In the genomic region with DNA sequence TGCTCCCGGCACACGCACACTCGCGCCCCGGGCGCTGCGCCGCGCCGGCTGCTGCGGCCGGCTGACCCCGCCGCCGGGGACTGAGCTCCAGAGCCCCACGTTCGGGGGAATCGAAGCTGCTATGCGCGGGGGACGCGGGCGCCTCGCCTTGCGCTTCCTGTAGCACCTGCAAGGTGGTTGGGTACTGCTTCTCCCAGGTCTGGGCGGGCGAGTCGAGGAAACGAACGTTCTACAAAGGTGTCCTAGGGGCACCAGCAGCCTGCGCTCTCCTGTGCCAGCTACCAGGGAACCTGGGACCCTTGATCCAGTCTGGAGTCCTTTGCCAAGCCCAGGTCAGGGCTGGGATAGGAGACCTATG, we compare ENCODE assay signal across 9 mouse cellular contexts. TPM values are rescaled to one million over a fixed set of nuclear protein-coding genes. Genes with fewer than 3 reads are reported as not detected.
DNase-seq lines count a peak whose midpoint lies in the region; ATAC-seq and TF ChIP-seq lines count a peak whose summit lies in the region.
"Had no signal": no experiment of that assay in that cellular context is flagged by ENCODE, and none has a peak within 500 bp of the region (broad histone marks: within the 10 kb centered on the region; RNA-seq: fewer than 3 reads in every experiment).

No protein-coding gene starts in this region.

- TF ChIP-seq CTCF in kidney, adult 2 months (conservative IDR thresholded peaks at IDR 0.05; ENCODE audit: insufficient read depth, insufficient read length, low read depth, low read length) = no peak
- TF ChIP-seq CTCF in cortical plate, adult 2 months (IDR thresholded peaks at IDR 0.05; ENCODE audit: extremely low read depth, insufficient read depth, low read length) = no peak

- no peaks in the 10 kb centered on the region for H3K4me1 ChIP-seq in kidney, adult 2 months (ENCODE audit: control insufficient read depth, insufficient read depth, low read length)
- H3K4me1 ChIP-seq in cortical plate, adult 2 months (ENCODE audit: control insufficient read depth, insufficient read depth, low read length) = peaks cover 8% of the 10 kb centered on the region
- H3K4me1 ChIP-seq in hindbrain, embryonic 14.5 days (replicated peaks; ENCODE audit: control insufficient read depth, insufficient read depth, low read length) = peaks cover 25% of the 10 kb centered on the region; the same call in 1 of the 2 replicates
- H3K4me1 ChIP-seq in midbrain, embryonic 14.5 days (ENCODE audit: control insufficient read depth, insufficient read depth, low read length) = peaks cover 11% of the 10 kb centered on the region; the same call in 1 of the 2 replicates
- H3K4me1 ChIP-seq: megakaryocyte, embryonic 14.5 days had no signal

- no peaks in the 10 kb centered on the region for H3K9me3 ChIP-seq in hindbrain, embryonic 14.5 days (ENCODE audit: control insufficient read depth, low read length)
- H3K9me3 ChIP-seq in midbrain, embryonic 14.5 days (ENCODE audit: control insufficient read depth, low read length) = no peaks in the 10 kb centered on the region
- H3K9me3 ChIP-seq: megakaryocyte, embryonic 14.5 days had no signal

- H3K4me3 ChIP-seq in kidney, adult 2 months (ENCODE audit: insufficient read depth, low read depth, low read length) = 0 out of 2 replicates have a peak overlapping the region, but pooled peaks have one; percentile 18
- peak overlapping the region; percentile 87 for H3K4me3 ChIP-seq in cortical plate, adult 2 months (ENCODE audit: insufficient read depth, low read length)
- H3K4me3 ChIP-seq in hindbrain, embryonic 14.5 days (replicated peaks; ENCODE audit: low read length) = peak overlapping the region; percentile 57
- peak overlapping the region; percentile 64 for H3K4me3 ChIP-seq in midbrain, embryonic 14.5 days (replicated peaks; ENCODE audit: low read depth, low read length)
- H3K4me3 ChIP-seq: megakaryocyte, embryonic 14.5 days had no signal

- intact Hi-C loops in left cerebral cortex, postnatal 36 days (cut with DNase I) = loop anchor here (5.0 kb wide), 4 partner anchors 45 to 305 kb away; no protein-coding TSS in a partner anchor

- no peak; the same call in none of the 2 replicates for ATAC-seq in hindbrain, embryonic 14.5 days (ENCODE audit: low FRiP score)
- no peak for ATAC-seq in midbrain, embryonic 14.5 days (ENCODE audit: low FRiP score, low TSS enrichment)

- H3K4me2 ChIP-seq in hindbrain, embryonic 14.5 days (replicated peaks) = peak overlapping the region; percentile 70
- H3K4me2 ChIP-seq in midbrain, embryonic 14.5 days (ENCODE audit: low read length) = peak overlapping the region; percentile 86

- no peaks in the 10 kb centered on the region; the same call in 1 of the 2 replicates for H3K27me3 ChIP-seq in kidney, adult 2 months (replicated peaks; ENCODE audit: control insufficient read depth, insufficient read depth, low read length)
- H3K27me3 ChIP-seq in hindbrain, embryonic 14.5 days (ENCODE audit: control insufficient read depth, insufficient read depth, low read length) = peaks cover 32% of the 10 kb centered on the region
- peaks cover 30% of the 10 kb centered on the region for H3K27me3 ChIP-seq in midbrain, embryonic 14.5 days (ENCODE audit: control insufficient read depth, insufficient read depth, low read length)

- no peaks in the 10 kb centered on the region for H3K36me3 ChIP-seq in kidney, adult 2 months (ENCODE audit: control insufficient read depth, insufficient read depth, low read length)
- H3K36me3 ChIP-seq in hindbrain, embryonic 14.5 days (replicated peaks; ENCODE audit: control insufficient read depth, insufficient read depth) = no peaks in the 10 kb centered on the region
- H3K36me3 ChIP-seq in midbrain, embryonic 14.5 days (ENCODE audit: control insufficient read depth, insufficient read depth, low read length) = no peaks in the 10 kb centered on the region

- DNase-seq in kidney, adult 2 months = no peak
- no peak for DNase-seq in kidney, adult 18-20 months
- DNase-seq in hindbrain, embryonic 14.5 days (ENCODE audit: low spot score) = peak; percentile 40
- DNase-seq in midbrain, embryonic 14.5 days = no peak
- DNase-seq in adipocyte (ENCODE audit: low spot score) = no peak
- no peak for DNase-seq in left cerebral cortex, postnatal 36 days (ENCODE audit: low spot score in 2 of 2)
- DNase-seq in yolk sac, embryonic 10.5 days (ENCODE audit: low spot score) = no peak

- TF ChIP-seq POLR2A in kidney, adult 2 months (IDR thresholded peaks at IDR 0.05; ENCODE audit: low read depth, low read length) = no peak
- no peak for TF ChIP-seq POLR2A in cortical plate, adult 2 months (IDR thresholded peaks at IDR 0.05; ENCODE audit: extremely low read depth, insufficient read depth, low read length)

- 1% methylated on average over 30 of the region's 31 CpGs for WGBS in kidney, adult 2 months
- 0% methylated on average over 20 of the region's 31 CpGs for WGBS in hindbrain, embryonic 14.5 days
- under 1% methylated on average over 31 of the region's 31 CpGs for WGBS in midbrain, embryonic 14.5 days

- no peak overlapping the region for H3K27ac ChIP-seq in kidney, adult 2 months (ENCODE audit: insufficient read depth, low read depth, low read length)
- H3K27ac ChIP-seq in cortical plate, adult 2 months (ENCODE audit: insufficient read depth, low read length) = peak overlapping the region; percentile 92
- H3K27ac ChIP-seq in hindbrain, embryonic 14.5 days = peak overlapping the region; percentile 91
- peak overlapping the region; percentile 90 for H3K27ac ChIP-seq in midbrain, embryonic 14.5 days (replicated peaks; ENCODE audit: low read depth, low read length)

- peak overlapping the region; percentile 80 for H3K9ac ChIP-seq in hindbrain, embryonic 14.5 days
- H3K9ac ChIP-seq in midbrain, embryonic 14.5 days (replicated peaks; ENCODE audit: low read length) = peak overlapping the region; percentile 84

RNA-seq across cellular contexts. Expression of gene Gabbr2, which starts 0.3 kb away (rescaled TPM):
- 0.26 and 0.28 TPM in 2 replicates for polyA plus RNA-seq in kidney, adult 2 months (2012; rRNA removed)
- polyA plus RNA-seq in cortical plate, adult 2 months (2012; rRNA removed) = 138 and 139 TPM in 2 replicates
- polyA plus RNA-seq in hindbrain, embryonic 14.5 days (2014; fragmentation: Nextera tagmentation; extraction: Ambion mirVana) = 13.3 and 13.8 TPM in 2 replicates
- polyA plus RNA-seq in midbrain, embryonic 14.5 days (2014; fragmentation: Nextera tagmentation; extraction: Ambion mirVana) = 8.6 and 10.7 TPM in 2 replicates
- 100 to 1,000 TPM; 253 to 276 TPM for total RNA-seq in left cerebral cortex, postnatal 36 days (2021)

Comparison
In these comparisons a context has a peak if more than half of its experiments do, and no peak if none do; other contexts are left out.
1. H3K4me3 ChIP-seq: peak in every context shown above with its lines; median percentile 87 in cortical plate, adult 2 months; 64 in midbrain, embryonic 14.5 days; 57 in hindbrain, embryonic 14.5 days; 18 in kidney, adult 2 months.